Mouse (Mus musculus): Measurements from ENCODE around the gene Dmbx1. TPM values are rescaled to one million over a fixed set of nuclear protein-coding genes. Genes with fewer than 3 reads are reported as not detected.

The Dmbx1 gene
- total RNA-seq (2021): not detected
- long read RNA-seq, experiment 1: 0 reads
- long read RNA-seq, experiment 2: 0 reads

DNA sequence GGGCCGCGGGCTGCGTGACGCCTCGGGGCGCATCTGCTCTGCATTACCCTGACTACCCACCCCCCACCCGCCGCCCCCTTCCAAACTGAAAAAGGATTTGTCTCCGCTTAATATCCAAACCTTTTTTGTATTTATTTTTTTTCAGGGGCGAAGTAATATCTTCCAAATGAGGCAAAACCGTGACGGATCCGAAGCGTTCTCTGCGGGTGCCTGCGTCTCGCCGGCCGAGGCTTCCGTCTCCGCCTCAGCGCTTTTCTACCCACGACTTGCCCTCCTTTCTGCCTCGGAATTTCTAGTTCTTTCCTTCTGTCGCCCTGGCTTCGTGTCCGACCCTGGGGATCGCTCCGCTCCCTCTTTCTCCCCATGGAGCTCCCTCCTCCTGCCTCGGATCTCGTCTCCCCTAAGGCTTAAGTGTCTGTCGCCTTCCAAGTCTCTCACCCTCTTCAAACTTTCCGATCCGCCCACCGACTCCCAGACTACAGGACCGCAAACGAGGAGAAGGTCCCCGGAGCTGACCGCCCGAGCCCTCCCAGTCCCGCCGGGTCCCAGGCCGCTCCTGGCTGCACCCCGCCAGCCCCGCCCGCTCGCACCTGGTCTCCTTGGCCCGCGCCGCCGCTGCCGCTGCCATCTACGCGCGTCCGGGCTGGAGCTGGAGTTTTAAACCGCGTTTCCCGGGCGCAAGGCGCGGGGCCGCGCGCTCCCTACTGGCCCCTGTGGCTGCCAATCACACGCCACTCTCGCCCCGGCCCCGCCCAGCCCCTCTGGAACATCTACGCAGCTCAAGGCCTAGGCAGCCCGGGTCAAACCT lies at the start of gene Dmbx1:
Gene Dmbx1 (minus strand): TSS at position 632 of the 808 bp plus-strand sequence.
- peak in 1 of 2 experiments; percentile 18 for DNase-seq

DNA sequence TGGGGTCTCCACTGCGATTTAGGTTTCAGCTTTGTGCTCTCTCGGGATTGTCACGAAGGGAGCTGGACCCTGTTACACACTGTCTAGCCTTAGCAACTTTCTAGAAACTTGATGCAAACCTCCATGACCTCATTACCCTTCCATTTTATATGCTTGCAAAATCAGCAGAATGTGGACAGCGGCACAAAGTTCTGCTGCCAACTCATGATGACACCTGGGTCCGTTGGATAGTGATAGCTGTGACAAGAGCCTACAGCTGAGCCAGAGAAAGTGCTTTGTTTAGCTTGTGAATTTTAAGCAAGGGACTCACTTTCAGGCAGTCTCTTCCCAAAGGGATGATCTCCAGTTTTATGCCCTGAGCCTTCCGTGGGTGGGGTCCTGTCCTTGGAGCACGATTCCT lies 49.7 kb upstream of the Dmbx1 start:
- no peak for DNase-seq

DNA sequence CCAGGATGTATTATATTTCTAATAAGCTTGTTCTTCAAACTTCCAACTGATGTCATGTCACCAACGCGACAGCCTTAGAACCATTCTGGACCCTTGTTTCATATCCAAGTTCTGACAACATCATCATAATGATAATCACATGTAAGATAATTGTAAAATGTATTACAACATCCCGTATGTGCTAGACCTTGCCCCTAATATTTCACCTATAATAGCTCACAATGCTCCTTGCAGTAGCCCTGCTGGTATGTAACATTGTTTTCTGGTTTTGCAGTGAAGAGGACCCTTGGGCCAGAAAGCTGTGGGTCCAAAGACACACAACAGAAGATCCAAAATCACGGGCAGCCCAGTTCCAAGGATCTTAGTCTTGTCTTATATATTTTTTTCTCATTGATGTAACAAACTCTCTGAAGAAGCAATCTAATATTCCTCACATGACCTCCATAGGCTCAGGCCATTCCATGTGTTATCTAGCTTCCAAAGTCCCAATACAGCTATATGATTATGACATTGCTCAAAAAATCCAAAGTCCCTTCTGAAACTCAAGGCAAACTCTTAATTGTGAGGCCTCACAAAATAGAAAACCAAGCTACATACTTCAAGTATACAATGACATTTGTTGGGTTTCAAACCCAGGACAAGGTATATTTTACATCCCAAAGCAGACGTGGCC lies 48.3 kb upstream of the Dmbx1 start:
- no peak for DNase-seq

- DNase-seq: no peak
Measured at GRCm38 (mm10) chr4:115987436-115987835, 47.7 kb upstream of the Dmbx1 start.

- DNase-seq: no peak
Measured at GRCm38 (mm10) chr4:115984967-115985366, 45.2 kb upstream of the Dmbx1 start.

- peak; percentile 67 to 90 for DNase-seq
Measured at GRCm38 (mm10) chr4:115984111-115984510, 44.4 kb upstream of the Dmbx1 start.

- peak; percentile 51 to 78 for DNase-seq
Measured at GRCm38 (mm10) chr4:115980676-115981075, 41.0 kb upstream of the Dmbx1 start.

DNA sequence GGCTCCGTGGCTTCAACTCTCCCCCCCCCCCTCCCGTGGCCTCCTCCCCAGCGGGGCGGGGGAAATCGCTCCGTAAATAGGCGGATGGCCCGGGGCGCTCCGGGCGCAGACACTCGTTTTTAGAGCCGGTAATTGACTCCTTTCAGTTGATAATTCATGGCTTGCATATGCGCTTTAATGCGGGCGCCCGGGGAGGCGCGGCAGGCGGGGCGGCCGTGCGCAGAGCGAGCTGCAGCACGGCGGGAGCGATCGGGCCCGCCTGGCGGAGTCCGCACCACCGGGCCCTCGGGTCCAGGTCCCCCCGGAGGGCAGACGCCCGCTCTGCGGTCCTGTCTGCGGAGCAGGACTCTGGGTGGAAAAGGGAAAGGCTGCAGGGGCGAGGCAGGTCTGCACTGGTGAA lies 39.7 kb upstream of the Dmbx1 start:
- no peak for DNase-seq

- DNase-seq: no peak
Measured at GRCm38 (mm10) chr4:115978911-115979310, 39.2 kb upstream of the Dmbx1 start.

DNA sequence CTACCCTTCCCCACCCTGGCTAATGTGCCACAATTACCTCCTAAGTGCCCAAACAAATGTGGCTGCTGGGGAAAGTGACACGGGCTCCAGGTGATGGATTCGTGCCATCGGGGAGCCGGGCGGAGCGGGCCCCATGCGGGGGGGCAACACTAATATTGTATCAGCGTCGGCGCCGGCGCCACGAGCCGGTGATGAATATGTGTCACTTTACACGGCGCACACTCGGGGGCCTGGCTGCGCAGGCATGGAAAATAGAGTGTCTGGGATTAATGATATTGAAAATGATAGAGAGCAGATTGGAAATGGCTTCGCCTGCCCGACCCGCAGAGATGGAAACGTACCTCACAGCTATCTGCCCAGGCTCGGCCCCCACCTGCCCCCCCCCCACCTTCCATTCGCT lies 32.8 kb upstream of the Dmbx1 start:
- DNase-seq: no peak

- no peak for DNase-seq
Measured at GRCm38 (mm10) chr4:115964446-115964845, 24.7 kb upstream of the Dmbx1 start.

DNA sequence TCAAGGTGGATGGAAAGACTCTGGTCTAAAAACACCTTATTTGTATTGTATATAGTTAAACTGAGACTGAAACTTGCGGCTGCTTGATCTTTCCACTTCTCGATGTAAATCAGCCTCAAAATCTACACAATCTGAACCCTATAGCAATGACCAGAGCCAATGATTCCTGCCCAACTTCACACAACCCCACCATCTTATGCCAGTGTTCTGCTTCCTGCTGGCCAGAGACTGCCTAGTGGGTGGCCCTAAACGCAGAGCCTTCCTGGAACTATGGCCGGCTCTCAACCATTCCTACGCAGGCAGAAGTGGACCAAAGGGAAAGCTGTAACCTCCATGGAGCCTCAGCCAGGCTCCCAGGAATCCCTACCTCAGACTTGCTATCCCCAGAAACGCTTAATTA lies 24.0 kb upstream of the Dmbx1 start:
- no peak for DNase-seq

GRCm38 (mm10) chr4:115962671-115963412 lies 23.1 kb upstream of the Dmbx1 start:
- peak in 1 of 2 experiments; percentile 42 for DNase-seq

GRCm38 (mm10) chr4:115961991-115962390 lies 22.3 kb upstream of the Dmbx1 start:
- DNase-seq: no peak

DNA sequence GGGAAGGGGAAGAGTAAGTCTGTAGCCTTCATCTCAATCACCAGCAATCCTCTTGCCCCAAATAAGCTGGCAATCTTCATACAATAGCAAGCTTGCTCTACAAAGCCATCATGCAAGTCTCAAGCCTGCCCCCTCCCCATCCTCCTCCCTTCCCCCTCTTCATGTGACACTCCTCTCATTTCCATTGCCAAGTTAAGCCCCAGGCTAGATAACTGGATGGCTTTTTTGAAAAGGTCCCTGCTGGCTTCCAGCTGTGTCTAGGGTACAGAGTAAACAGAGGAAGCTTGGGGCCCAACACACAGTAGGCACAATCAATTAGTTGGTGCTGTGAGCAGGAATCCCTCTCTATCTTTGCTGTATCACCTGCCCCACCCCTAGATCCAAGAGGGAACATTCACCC lies 19.8 kb upstream of the Dmbx1 start:
- DNase-seq: no peak

DNA sequence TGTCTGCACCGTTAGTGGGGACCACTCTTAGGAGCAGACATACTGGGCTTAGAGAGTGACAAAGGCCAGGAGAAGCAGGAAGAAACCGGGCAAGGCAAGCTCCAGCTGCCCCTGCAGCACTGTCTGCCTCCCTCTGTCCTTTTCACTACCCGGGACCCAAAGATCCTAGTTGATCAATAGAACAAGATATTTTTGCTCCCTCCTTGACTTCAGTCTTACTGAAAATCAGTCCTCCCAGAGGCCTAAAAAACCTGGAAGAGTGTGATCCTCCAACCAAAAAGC lies 15.7 kb upstream of the Dmbx1 start:
- DNase-seq: no peak

- no peak for DNase-seq
Measured at GRCm38 (mm10) chr4:115954656-115955493, 15.1 kb upstream of the Dmbx1 start.

GRCm38 (mm10) chr4:115953559-115953958 lies 13.8 kb upstream of the Dmbx1 start:
- no peak for DNase-seq

- peak; percentile 35 to 79 for DNase-seq
Measured at GRCm38 (mm10) chr4:115952758-115953157, 13.0 kb upstream of the Dmbx1 start.

GRCm38 (mm10) chr4:115943669-115944314 lies 4.1 kb upstream of the Dmbx1 start:
- no peak for DNase-seq

GRCm38 (mm10) chr4:115941242-115941820 lies 1.6 kb upstream of the Dmbx1 start:
- no peak for DNase-seq
